Mouse (Mus musculus) CH12.LX (cell line): ENCODE results near the gene Gkap1.

Source experiments
- CHD2 ChIP-seq: IDR thresholded peaks from 2 replicates; pipeline ENCODE4 v1.6.1; 2011; ENCODE audit warnings: low read length, improper control_type of control experiment
- CTCF ChIP-seq, 2 experiments: IDR thresholded peaks in 1 of 2; conservative IDR thresholded peaks in 1 of 2; 2 replicates each; pipeline ENCODE4 v1.5.1; 2011 to 2012; ENCODE audit warnings: low read depth in 2 of 2, low read length in 2 of 2, improper control_type of control experiment in 1 of 2, inconsistent platforms in 1 of 2, mild to moderate bottlenecking in 1 of 2, moderate library complexity in 1 of 2
- EP300 ChIP-seq: IDR thresholded peaks from 2 replicates; pipeline ENCODE4 v1.6.1; 2011; ENCODE audit warnings: low read length, improper control_type of control experiment
- HCFC1 ChIP-seq: IDR thresholded peaks from 2 replicates; pipeline ENCODE4 v1.6.1; 2012; ENCODE audit warnings: low read depth, mild to moderate bottlenecking, inconsistent platforms, low read length, improper control_type of control experiment
- JUN ChIP-seq: IDR thresholded peaks from 2 replicates; pipeline ENCODE4 v1.6.1; 2011; ENCODE audit warnings: low read depth, mild to moderate bottlenecking, low read length, improper control_type of control experiment, moderate library complexity; ENCODE audit not compliant: insufficient read depth
- MXI1 ChIP-seq: IDR thresholded peaks from 2 replicates; pipeline ENCODE4 v1.6.1; 2011; ENCODE audit warnings: mild to moderate bottlenecking, low read depth, low read length, improper control_type of control experiment
- MYC ChIP-seq: IDR thresholded peaks from 2 replicates; pipeline ENCODE4 v1.6.1; 2011; ENCODE audit warnings: low read depth, mild to moderate bottlenecking, improper control_type of control experiment, low read length
- POLR2A ChIP-seq: IDR thresholded peaks from 2 replicates; pipeline ENCODE4 v1.6.1; 2011; ENCODE audit warnings: low read depth, mild to moderate bottlenecking, improper control_type of control experiment, low read length
- RAD21 ChIP-seq: IDR thresholded peaks from 2 replicates; pipeline ENCODE4 v1.6.1; 2011; ENCODE audit warnings: low read depth, mild to moderate bottlenecking, low read length, improper control_type of control experiment, moderate library complexity
- TBP ChIP-seq: conservative IDR thresholded peaks from 2 replicates; pipeline ENCODE4 v1.6.1; 2011; ENCODE audit warnings: low read depth, low read length, improper control_type of control experiment
- ZMIZ1 ChIP-seq: IDR thresholded peaks from 2 replicates; pipeline ENCODE4 v1.6.1; 2012; ENCODE audit warnings: low read depth, mild to moderate bottlenecking, inconsistent platforms, low read length, improper control_type of control experiment

GRCm38 (mm10) chr13:58274259-58274991 lies 1.1 kb downstream of the Gkap1 start:
- TF ChIP-seq JUN (no peak), POLR2A (peak; percentile 31; the same call in 1 of the 2 replicates), CHD2 (no peak), RAD21 (no peak), MYC (no peak), CTCF (conservative IDR thresholded peaks at IDR 0.05 in 1 of 2, IDR thresholded peaks at IDR 0.05 in 1 of 2; ENCODE audit: low read depth in 2 of 2, low read length in 2 of 2) (no peak), EP300 (no peak), TBP (no peak), MXI1 (no peak), HCFC1 (peak; percentile 46), ZMIZ1 (no peak)
